Mouse (Mus musculus): ENCODE data around the gene Tmem176a. TPM values are rescaled to one million over a fixed set of nuclear protein-coding genes. Genes with fewer than 3 reads are reported as not detected.
A peak's percentile ranks its signal among the peaks of the same experiment; 100 is the strongest.

Gene Tmem176a
- polyA plus RNA-seq, 1 experiment: 23.7 TPM

- DNase-seq (ENCODE audit: extremely low spot score in 1 of 2, low spot score in 1 of 2): no peak
Measured at GRCm38 (mm10) chr6:48875515-48875914, 34.8 kb downstream of the Tmem176a start.

DNA sequence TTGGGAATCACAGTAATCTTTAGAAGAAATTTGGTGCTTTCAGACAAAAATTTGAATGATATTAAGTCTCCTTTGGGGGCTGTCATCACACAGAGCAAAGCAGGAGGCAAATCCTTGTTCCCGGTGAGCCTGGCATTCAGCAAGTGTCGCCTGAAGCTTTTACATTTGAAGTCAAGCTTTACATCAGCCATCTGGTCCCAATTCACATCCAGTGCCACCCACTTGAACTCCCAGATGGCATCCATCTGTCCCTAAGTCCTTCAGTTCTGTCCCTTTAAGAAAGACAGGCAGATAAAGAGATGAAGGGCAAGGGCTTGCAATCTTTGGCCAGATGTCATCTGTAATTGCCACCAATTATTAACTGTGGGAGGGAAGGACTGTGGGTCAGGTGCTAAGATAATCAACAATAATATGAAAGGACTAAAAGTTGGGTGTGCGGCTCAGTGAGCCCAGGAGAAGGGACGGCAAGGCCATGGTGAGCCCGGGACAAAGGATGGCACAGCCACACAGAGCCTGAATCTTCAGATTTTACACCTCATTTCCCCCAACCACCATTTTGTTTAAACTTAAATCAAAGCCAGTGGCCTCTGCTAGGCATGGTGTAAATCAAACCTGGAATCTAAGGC is 35.9 kb downstream of the Tmem176a start:
- DNase-seq (ENCODE audit: extremely low spot score in 1 of 2, low spot score in 1 of 2): peak; percentile 27 to 70

GRCm38 (mm10) chr6:48894203-48894602 is 53.5 kb downstream of the Tmem176a start:
- DNase-seq (ENCODE audit: extremely low spot score in 1 of 2, low spot score in 1 of 2): no peak

DNA sequence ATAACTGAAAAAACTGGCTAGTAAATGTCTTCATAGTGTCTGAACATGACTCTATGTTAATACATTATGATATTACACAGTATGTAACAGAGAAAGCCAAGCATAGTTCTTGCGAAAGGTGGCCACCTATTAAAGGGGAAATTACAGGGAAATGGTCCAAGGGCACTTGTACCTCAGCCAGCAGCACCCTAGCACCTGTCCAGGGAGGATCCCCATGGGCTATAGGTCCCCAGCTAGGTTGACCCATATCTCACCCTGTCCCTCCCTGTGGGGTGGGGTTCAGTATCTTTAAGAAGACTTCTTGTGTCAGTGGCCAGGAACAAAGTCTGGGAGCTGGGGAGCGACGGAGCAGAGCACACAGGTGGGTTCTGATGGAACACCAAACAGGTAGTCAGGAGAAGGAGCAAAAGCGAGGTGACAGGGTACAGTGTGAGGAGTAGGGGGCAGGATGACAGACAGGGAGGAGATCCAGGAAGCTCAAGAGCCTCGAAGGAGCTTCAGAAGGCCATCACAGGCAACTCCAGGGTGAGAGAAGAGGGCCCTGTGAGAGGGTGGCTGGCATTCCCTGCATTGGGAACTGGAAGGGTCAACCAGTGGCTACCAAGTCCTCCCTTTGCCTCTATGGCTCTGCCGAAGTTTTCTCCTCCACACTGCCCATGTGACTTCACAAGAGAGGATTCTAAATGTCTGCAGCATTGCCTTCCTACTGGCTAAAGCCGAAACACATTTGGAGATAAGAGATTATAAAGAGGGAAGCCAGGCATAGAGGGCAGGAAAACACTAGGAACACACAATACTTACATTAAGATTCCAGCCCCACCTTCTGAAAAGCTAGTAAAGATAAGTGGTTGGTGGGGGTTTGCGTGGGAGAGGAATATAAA is 54.5 kb downstream of the Tmem176a start:
- no peak for DNase-seq (ENCODE audit: extremely low spot score in 1 of 2, low spot score in 1 of 2)

GRCm38 (mm10) chr6:48895941-48896340 is 55.2 kb downstream of the Tmem176a start:
- no peak for DNase-seq (ENCODE audit: extremely low spot score in 1 of 2, low spot score in 1 of 2)

Other genes with a start within 250 kb of the Tmem176a start
- gene Repin1, start 247.0 kb upstream of the Tmem176a start, polyA plus RNA-seq (2012; rRNA removed): 85.2 and 91.0 TPM in 2 replicates
- not detected in 2 replicates for gene Gm44965, start 247.0 kb upstream of the Tmem176a start, polyA plus RNA-seq (2012; rRNA removed)
- 6.2 and 6.3 TPM in 2 replicates for gene Zfp775, start 238.9 kb upstream of the Tmem176a start, polyA plus RNA-seq (2012; rRNA removed)
- 22.3 and 22.7 TPM in 2 replicates for gene AI854703, start 214.2 kb upstream of the Tmem176a start, polyA plus RNA-seq (2012; rRNA removed)
- gene Gimap8, start 193.7 kb upstream of the Tmem176a start, polyA plus RNA-seq (2012; rRNA removed): 1.4 and 2.1 TPM in 2 replicates
- gene Gimap9, start 164.8 kb upstream of the Tmem176a start, polyA plus RNA-seq (2012; rRNA removed): 0.46 and 0.90 TPM in 2 replicates
- 0.68 and 0.69 TPM in 2 replicates for gene Gimap4, start 156.4 kb upstream of the Tmem176a start, polyA plus RNA-seq (2012; rRNA removed)
- 4.0 and 4.5 TPM in 2 replicates for gene Gimap6, start 132.7 kb upstream of the Tmem176a start, polyA plus RNA-seq (2012; rRNA removed)
- gene Gm28053, start 122.3 kb upstream of the Tmem176a start, polyA plus RNA-seq (2012; rRNA removed): 0.54 and 2.1 TPM in 2 replicates
- gene Gimap7, start 122.3 kb upstream of the Tmem176a start, polyA plus RNA-seq (2012; rRNA removed): not detected in 2 replicates
- gene Gimap1, start 101.9 kb upstream of the Tmem176a start, polyA plus RNA-seq (2012; rRNA removed): 1.6 TPM in 2 replicates
- gene Gimap5, start 94.7 kb upstream of the Tmem176a start, polyA plus RNA-seq (2012; rRNA removed): 0.67 and 0.82 TPM in 2 replicates
- gene Gimap3, start 70.1 kb upstream of the Tmem176a start, polyA plus RNA-seq (2012; rRNA removed): 0.28 and 0.34 TPM in 2 replicates
- gene Tmem176b, start 577 bp downstream of the Tmem176a start, polyA plus RNA-seq (2012; rRNA removed): 80.2 and 89.1 TPM in 2 replicates
- 0.10 and 0.38 TPM in 2 replicates for gene Aoc1, start 32.0 kb downstream of the Tmem176a start, polyA plus RNA-seq (2012; rRNA removed)
- gene 1600015I10Rik, start 89.0 kb downstream of the Tmem176a start, polyA plus RNA-seq (2012; rRNA removed): 0.12 and 0.32 TPM in 2 replicates
- gene Doxl2, start 134.0 kb downstream of the Tmem176a start, polyA plus RNA-seq (2012; rRNA removed): 0.11 TPM in 1 of 2 replicates, not detected in the other
- gene Svs1, start 145.9 kb downstream of the Tmem176a start, polyA plus RNA-seq (2012; rRNA removed): not detected in 2 replicates
- 7.0 and 8.5 TPM in 2 replicates for gene Gpnmb, start 195.6 kb downstream of the Tmem176a start, polyA plus RNA-seq (2012; rRNA removed)
- 16.9 and 17.3 TPM in 2 replicates for gene Malsu1, start 232.9 kb downstream of the Tmem176a start, polyA plus RNA-seq (2012; rRNA removed)

Data from frontal cortex, adult 2 months (tissue).